Mouse (Mus musculus) liver, embryonic 14.5 days (tissue): ENCODE data around the gene Creb1. TPM values are rescaled to one million over a fixed set of nuclear protein-coding genes. Genes with fewer than 3 reads are reported as not detected.

ENCODE experiments used
- ATAC-seq: fragments of 200-750 bp; cut with Nextera tagmentation; 2 replicates; pipeline ENCODE4 v1.8.0; 2017; ENCODE audit warnings: moderate number of reproducible peaks, mild to moderate bottlenecking, moderate library complexity; ENCODE audit not compliant: insufficient read depth
- DNase-seq, 3 experiments: peaks; one replicate each; pipeline ENCODE4 v3.0.0-alpha.2; 2012 to 2013; ENCODE audit warnings: low read depth in 3 of 3, low spot score in 3 of 3
- H3K27ac ChIP-seq: fragments of 300-500 bp; sonication (generic); 2 replicates; pipeline ENCODE4 v1.5.1; 2014; ENCODE audit warnings: moderate library complexity, mild to moderate bottlenecking, control low read depth, inconsistent platforms
- H3K27me3 ChIP-seq: fragments of 300-500 bp; sonication (generic); 2 replicates; pipeline ENCODE4 v1.6.1; 2014; ENCODE audit warnings: mild to moderate bottlenecking, low read length, moderate library complexity; ENCODE audit not compliant: control insufficient read depth, insufficient read depth
- H3K36me3 ChIP-seq: fragments of 300-500 bp; sonication (generic); replicated peaks from 2 replicates; pipeline ENCODE4 v1.6.1; 2014; ENCODE audit warnings: low read depth; ENCODE audit not compliant: control insufficient read depth, insufficient read depth
- H3K4me1 ChIP-seq, 2 experiments: fragments of 200-500 bp in 1 of 2; fragments of 300-500 bp in 1 of 2; sonication (generic) in 1 of 2; replicated peaks; 2 replicates each; pipeline ENCODE4 v1.6.1; 2012 to 2014; ENCODE audit warnings: antibody characterized with exemption in 1 of 2, inconsistent platforms in 1 of 2, low read length in 1 of 2; ENCODE audit not compliant: control insufficient read depth in 2 of 2, insufficient read depth in 2 of 2
- H3K4me2 ChIP-seq: fragments of 300-500 bp; sonication (generic); 2 replicates; pipeline ENCODE4 v1.6.1; 2014; ENCODE audit warnings: low read depth, mild to moderate bottlenecking, control low read depth, moderate library complexity
- H3K4me3 ChIP-seq, 2 experiments: fragments of 200-500 bp in 1 of 2; fragments of 300-500 bp in 1 of 2; sonication (generic) in 1 of 2; 2 replicates each; pipeline ENCODE4 v1.5.1; 2012 to 2014; ENCODE audit warnings: low read depth in 2 of 2, low read length in 2 of 2, mild to moderate bottlenecking in 2 of 2, control low read depth in 1 of 2, inconsistent platforms in 1 of 2, moderate library complexity in 1 of 2; ENCODE audit not compliant: insufficient read depth in 1 of 2
- H3K9ac ChIP-seq: fragments of 300-500 bp; sonication (generic); replicated peaks from 2 replicates; pipeline ENCODE4 v1.6.1; 2014; ENCODE audit warnings: mild to moderate bottlenecking, control low read depth, moderate library complexity
- H3K9me3 ChIP-seq: fragments of 300-500 bp; sonication (generic); 2 replicates; pipeline ENCODE4 v1.6.1; 2016; ENCODE audit warnings: low read length, mixed read lengths; ENCODE audit not compliant: control insufficient read depth
- CTCF ChIP-seq: IDR thresholded peaks from 2 replicates; pipeline ENCODE4 v1.5.1; 2016; ENCODE audit warnings: antibody characterized with exemption, low read depth, control low read depth
- EP300 ChIP-seq: IDR thresholded peaks from 2 replicates; pipeline ENCODE4 v1.6.1; 2016; ENCODE audit warnings: antibody characterized with exemption, low read depth
- WGBS: fragments of 180-500 bp; shearing (Covaris S2); extraction: QIAGEN DNeasy Blood & Tissue Kit; methylation state at CpG from one replicate; pipeline ENCODE4 v1.1.7; 2014; ENCODE audit not compliant: insufficient replicate concordance; 5-methylcytosine and 5-hydroxymethylcytosine counted together
- polyA plus RNA-seq, 2 experiments: library from polyadenylated mRNA; depleted of rRNA in 1 of 2; stranded (reverse) in 1 of 2; unstranded in 1 of 2; fragments of >200 nt; fragmentation: Nextera tagmentation in 1 of 2; extraction: Ambion mirVana in 1 of 2; gene quantifications; 2 replicates each; pipeline versions ENCODE4 v1.2.1 to v1.2.3; 2012 to 2014

The Creb1 gene
- polyA plus RNA-seq, 2 experiments, result 4.9 to 12.6 TPM

GRCm38 (mm10) chr1:64533471-64534443 lies 1.3 kb downstream of the Creb1 start:
- WGBS, result under 1% methylated on average over 35 of the region's 35 CpGs
- peaks cover 10 to 17% of the 10 kb centered on the region in 2 experiments for H3K4me1 ChIP-seq
- H3K27me3 ChIP-seq, result no peaks in the 10 kb centered on the region
- DNase-seq (peak in 1 of 3 experiments; percentile 27), ATAC-seq (no peak)
- no peaks in the 10 kb centered on the region for H3K9me3 ChIP-seq
- TF ChIP-seq CTCF (0 out of 2 replicates have a peak, but pooled peaks have one; percentile 3), EP300 (no peak)
- peak overlapping the region; percentile 99 for H3K9ac ChIP-seq
- peak overlapping the region; percentile 75 to 97 for H3K4me3 ChIP-seq
- peak overlapping the region; percentile 88 for H3K27ac ChIP-seq
- peak overlapping the region; percentile 98 for H3K4me2 ChIP-seq
- H3K36me3 ChIP-seq, result no peaks in the 10 kb centered on the region

- Histone ChIP-seq H3K36me3 (no peaks in the 10 kb centered on the region), H3K9me3 (no peaks in the 10 kb centered on the region), H3K27me3 (no peaks in the 10 kb centered on the region), H3K9ac (no peak overlapping the region), H3K4me3 (no peak overlapping the region), H3K4me1 (peaks cover 5% of the 10 kb centered on the region in 2 experiments), H3K4me2 (no peak overlapping the region), H3K27ac (no peak overlapping the region)
- 65% methylated on average over 3 of the region's 3 CpGs for WGBS
- ATAC-seq, result no peak
- DNase-seq, result no peak
- TF ChIP-seq CTCF, result no peak
- no peak for TF ChIP-seq EP300
Measured at GRCm38 (mm10) chr1:64538837-64539367, 6.5 kb downstream of the Creb1 start.

GRCm38 (mm10) chr1:64543750-64544149 lies 11.3 kb downstream of the Creb1 start:
- Histone ChIP-seq H3K9me3 (no peaks in the 10 kb centered on the region), H3K36me3 (no peaks in the 10 kb centered on the region), H3K4me3 (no peak overlapping the region), H3K27ac (no peak overlapping the region), H3K27me3 (no peaks in the 10 kb centered on the region), H3K9ac (no peak overlapping the region), H3K4me2 (no peak overlapping the region), H3K4me1 (peaks cover 2 to 5% of the 10 kb centered on the region in 2 experiments)
- no peak for ATAC-seq
- WGBS, result 78% methylated on average over 5 of the region's 5 CpGs
- no peak for DNase-seq
- no peak for TF ChIP-seq EP300
- TF ChIP-seq CTCF, result peak; percentile 13; the same call in 1 of the 2 replicates

GRCm38 (mm10) chr1:64546070-64546469 lies 13.6 kb downstream of the Creb1 start:
- no peak overlapping the region for H3K27ac ChIP-seq
- no peak for ATAC-seq
- no peaks in the 10 kb centered on the region; a peak in 1 of 4 replicates for H3K4me1 ChIP-seq
- no peaks in the 10 kb centered on the region for H3K27me3 ChIP-seq
- H3K9ac ChIP-seq, result no peak overlapping the region
- no peak for DNase-seq
- TF ChIP-seq CTCF, result no peak
- no peak for TF ChIP-seq EP300
- 63% methylated on average over 3 of the region's 3 CpGs for WGBS
- no peaks in the 10 kb centered on the region for H3K9me3 ChIP-seq
- H3K4me2 ChIP-seq, result no peak overlapping the region
- no peak overlapping the region for H3K4me3 ChIP-seq
- no peaks in the 10 kb centered on the region; the same call in 1 of the 2 replicates for H3K36me3 ChIP-seq

- ATAC-seq (no peak), DNase-seq (no peak)
- H3K9ac ChIP-seq, result no peak overlapping the region
- H3K9me3 ChIP-seq, result no peaks in the 10 kb centered on the region
- WGBS, result 69% methylated on average over 2 of the region's 2 CpGs
- H3K4me2 ChIP-seq, result no peak overlapping the region
- H3K4me3 ChIP-seq, result no peak overlapping the region
- no peaks in the 10 kb centered on the region for H3K27me3 ChIP-seq
- H3K4me1 ChIP-seq, result no peaks in the 10 kb centered on the region; a peak in 1 of 4 replicates
- H3K27ac ChIP-seq, result no peak overlapping the region
- TF ChIP-seq CTCF, result no peak
- TF ChIP-seq EP300, result no peak
- H3K36me3 ChIP-seq, result peaks cover 2% of the 10 kb centered on the region
Measured at GRCm38 (mm10) chr1:64549380-64549779, 16.9 kb downstream of the Creb1 start.
